Mouse (Mus musculus) naive thymus-derived CD4-positive, alpha-beta T cell, adult 2 months (primary cell): ENCODE measurements at regions not wholly inside any gene's neighbourhood (a gene's known extent, or its start where the extent isn't known, plus 50 kb on each side); places are given as distances from the start of the nearest gene placed in this dataset.
"Not testable (repeated sequence)": the region's sequence is repeated elsewhere in the genome, so short reads cannot be mapped to it uniquely, and the experiment has no call there.

ENCODE experiments used
- DNase-seq: peaks from one replicate; pipeline ENCODE4 v3.0.0-alpha.2; 2011; ENCODE audit warnings: low read depth

DNA sequence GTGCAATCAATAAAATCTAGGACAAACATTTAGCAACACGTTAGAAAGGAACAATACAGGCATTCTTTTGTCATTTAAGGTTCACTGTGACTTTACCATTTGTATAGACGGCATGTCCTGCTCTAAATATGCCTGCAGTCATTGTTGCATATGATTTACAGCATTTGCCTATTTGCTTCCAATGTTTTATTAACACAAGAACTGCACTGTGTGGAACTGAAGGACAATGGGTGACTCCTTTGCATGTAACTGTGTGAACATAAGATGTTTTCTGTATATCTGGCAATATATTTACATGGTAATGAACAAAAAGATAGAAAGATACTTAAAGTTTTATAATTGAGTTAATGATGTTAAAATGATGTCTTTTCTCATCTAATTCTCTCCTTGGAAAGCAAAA lies 57.1 kb downstream of the Pou4f1 start:
- no peak for DNase-seq

DNA sequence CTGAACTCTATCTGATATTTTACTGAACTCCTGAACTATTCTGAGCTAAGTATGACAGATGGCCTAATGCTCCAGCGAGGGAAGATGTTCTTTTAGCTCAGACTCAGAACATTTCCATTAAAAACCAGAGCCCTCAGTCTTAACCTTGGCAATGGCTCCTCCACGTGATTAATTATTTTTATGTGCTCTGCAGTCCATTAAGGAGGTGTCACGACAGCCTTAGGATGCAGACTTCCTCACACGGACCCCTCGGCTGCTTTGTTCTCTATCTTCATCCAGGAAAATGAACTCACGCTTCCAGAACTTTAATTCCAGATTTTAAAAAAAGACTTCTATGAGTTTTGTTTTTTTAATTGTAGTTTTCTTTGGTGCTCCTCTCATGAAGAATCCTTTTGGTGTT lies 57.5 kb downstream of the Pou4f1 start:
- no peak for DNase-seq

DNA sequence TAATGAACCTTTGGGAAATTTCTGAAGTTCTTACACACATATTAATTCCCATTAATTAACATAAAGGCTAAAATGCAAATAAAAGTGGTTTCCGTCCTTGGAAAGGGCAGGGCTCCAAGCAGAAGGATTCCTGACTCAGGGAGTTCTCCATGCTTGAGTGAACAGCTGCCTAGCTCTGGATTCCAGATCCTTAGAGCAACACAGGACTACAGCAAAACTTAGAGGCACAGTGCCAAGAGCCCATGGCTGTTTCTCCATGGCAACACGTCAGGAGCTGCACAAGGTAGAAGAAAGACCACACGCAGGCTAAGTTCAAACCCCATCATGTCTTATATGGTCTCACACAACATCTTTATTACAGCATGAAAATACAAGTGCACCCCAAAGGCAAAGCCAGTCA lies 61.7 kb downstream of the Pou4f1 start:
- DNase-seq = no peak

DNA sequence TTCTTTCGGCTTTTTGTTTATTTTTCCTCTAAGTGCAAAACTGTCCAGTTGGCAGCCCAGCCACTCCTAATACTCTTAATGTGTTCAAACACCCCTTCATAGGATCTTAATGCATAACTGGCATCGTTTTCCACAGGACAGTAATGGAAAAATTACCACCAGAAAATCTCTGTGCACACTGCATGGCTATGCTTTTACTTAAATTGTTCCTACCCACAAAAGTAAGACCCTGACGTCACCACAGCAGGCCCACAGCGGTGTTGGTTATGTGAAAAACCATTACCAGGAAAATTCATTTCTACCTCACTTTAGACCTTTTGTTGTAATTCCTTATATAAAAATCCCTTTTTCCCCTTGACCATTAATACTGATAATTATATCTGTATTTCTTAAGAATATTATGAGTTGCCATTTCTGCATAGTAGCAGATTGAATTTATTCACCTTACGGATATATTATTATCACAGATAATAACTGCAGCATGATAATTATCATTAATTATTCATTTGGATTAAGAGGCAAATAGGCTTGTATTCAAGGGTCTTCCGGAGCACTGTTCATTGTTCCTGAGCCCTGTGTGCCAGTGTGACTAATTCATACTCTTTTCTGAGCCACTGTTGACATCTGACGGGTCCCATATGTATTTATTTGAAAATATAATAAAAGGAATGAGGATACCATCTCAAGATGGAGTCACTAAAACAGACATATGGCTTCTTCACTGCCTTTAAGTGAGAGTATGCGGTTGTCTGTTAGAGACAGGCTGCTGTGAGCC lies 78.3 kb downstream of the Pou4f1 start:
- DNase-seq = no peak

DNA sequence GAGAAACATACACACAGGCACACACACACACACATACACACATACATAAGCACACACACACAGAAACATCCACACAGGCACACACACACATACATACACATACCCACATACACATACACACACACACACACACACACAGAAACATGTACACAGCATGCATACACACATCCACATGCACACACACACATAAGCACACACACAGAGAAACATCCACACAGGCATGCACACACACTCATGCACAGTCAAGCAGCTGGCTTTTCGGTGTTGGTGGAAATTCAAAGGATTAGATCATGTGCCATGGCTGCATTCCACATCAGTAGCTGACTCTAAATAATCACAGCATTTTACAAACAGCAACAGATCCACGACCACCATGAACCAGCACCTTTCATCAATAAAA lies 78.9 kb downstream of the Pou4f1 start:
- no peak for DNase-seq

DNA sequence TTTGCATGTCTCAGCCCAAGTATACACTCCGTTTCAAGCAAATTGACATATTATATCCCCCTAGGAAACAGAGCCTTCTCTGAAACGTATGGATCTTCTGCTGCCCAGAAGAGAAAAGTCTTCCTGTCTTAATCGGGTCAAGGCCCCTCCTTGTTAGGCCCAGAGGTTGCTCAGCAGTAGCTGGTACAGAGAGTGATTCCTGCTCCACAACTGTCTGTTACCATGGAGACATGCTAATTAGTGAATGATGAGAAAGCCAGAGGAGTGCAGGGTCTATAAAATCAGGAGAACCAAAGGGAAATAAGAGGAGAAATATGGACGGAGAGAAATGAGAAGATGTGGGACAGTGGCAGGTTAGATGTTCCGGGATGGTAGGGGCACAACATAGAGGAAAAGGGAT lies 86.8 kb downstream of the Pou4f1 start:
- DNase-seq = no peak

DNA sequence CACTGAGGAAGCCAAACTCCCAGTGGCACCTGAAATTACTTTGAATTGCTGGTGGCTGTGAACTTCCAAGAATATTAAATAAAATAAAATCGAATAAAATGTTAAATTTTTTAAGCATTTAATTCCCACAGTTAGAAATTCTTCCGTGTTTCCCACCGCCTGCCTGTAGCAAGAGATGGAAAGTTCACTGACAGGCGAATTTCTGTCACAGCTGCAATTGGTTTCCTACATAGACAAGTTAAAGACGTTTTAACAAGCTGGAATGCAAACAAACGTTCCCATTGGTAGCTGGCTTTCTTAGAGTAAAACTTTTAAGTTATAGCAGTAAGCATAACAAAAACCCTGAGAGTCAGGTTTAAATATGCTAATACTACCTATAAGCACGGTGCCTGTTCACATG lies 95.0 kb downstream of the Pou4f1 start:
- no peak for DNase-seq

DNA sequence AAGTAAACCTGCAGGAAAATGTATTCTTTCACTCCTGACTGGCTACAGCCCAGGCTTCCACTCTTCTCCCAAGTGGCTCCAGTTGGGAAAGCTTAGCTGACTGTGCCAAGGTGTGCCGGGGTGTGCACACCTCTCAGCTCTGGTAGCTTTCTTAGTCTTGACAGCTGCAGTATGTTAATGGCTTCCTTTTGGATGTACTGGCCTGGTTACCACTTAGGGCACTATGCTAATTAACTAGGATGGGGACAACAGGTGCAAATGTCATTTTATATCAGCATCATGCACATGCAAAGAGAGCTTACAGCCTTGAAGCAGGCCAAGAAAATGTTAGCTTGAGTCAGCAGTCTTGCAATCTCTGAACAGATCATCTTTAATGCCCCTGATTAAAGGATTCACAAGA lies 111.2 kb downstream of the Pou4f1 start:
- DNase-seq = no peak

DNA sequence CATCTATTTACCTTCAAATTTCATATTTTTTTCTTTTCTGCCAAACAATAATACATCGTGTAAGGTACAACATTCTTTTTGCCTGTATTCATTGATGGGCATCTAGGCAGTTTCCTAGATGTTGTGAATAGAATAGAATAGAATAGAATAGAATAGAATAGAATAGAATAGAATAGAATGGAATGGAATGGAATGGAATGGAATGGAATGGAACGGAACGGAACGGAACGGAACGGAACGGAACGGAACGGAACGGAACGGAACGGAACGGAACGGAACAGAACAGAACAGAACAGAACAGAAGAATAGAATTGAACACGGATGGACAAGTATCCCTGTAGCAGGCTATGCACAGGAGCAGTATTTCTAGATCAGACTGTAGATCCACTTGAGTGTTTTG lies 131.0 kb downstream of the Pou4f1 start:
- not testable (repeated sequence) for DNase-seq

DNA sequence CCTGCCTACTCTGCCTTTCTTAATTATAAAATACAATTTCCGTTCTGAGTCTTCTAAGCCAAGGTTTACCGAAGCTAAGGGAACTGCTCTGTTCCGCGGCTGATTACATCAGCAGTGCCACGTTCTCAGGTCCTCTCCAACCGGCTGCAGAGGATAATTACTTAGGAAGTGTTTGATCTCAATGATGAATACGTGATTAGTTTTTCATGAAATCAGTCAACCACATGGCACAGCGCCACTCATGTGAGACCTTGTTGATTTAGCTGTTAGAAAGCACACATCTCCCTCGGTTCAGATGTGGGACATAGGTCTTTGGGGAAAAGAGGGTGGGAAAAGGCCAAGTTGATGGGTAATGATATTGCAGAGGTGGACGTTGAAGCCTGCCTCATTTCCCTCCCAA lies 141.7 kb downstream of the Pou4f1 start:
- DNase-seq = no peak

DNA sequence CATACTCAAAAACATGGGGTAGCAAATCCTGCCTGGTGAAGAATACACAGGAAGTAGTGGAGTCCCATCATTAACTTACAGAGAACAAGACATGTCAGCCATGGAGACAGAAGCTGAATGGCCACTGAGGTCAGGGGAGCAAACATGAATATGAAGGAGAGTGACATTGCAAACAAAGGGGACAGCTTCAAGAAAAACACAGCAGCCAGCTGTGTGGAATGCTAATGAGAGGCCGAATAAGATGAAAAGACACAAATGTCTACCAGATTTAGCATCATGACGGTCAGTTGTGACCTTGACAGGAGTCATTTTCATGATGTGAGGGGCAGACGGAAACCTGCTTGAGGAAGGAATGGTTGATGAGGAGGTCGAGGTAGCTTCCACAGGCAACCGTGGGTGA lies 167.7 kb downstream of the Pou4f1 start:
- DNase-seq = no peak

DNA sequence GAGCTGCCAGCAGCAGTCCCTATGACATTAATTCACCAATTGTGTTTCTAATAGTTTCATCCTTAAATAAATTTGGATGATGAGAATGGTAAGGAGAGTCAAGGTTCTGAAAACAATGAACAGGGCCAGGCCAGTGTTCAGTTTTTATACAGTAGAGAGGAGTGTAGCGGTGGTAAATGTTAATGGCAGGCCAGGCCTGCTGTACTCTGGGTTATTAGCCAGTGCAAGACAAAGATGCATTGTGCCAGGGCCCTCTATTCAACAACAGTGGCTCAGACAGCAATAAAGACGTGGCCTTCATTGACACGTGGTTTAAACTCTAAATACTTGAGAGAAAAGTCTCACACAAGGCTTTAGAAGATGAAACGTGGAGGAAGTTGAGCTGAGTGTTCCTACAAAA lies 169.5 kb downstream of the Pou4f1 start:
- DNase-seq = no peak

DNA sequence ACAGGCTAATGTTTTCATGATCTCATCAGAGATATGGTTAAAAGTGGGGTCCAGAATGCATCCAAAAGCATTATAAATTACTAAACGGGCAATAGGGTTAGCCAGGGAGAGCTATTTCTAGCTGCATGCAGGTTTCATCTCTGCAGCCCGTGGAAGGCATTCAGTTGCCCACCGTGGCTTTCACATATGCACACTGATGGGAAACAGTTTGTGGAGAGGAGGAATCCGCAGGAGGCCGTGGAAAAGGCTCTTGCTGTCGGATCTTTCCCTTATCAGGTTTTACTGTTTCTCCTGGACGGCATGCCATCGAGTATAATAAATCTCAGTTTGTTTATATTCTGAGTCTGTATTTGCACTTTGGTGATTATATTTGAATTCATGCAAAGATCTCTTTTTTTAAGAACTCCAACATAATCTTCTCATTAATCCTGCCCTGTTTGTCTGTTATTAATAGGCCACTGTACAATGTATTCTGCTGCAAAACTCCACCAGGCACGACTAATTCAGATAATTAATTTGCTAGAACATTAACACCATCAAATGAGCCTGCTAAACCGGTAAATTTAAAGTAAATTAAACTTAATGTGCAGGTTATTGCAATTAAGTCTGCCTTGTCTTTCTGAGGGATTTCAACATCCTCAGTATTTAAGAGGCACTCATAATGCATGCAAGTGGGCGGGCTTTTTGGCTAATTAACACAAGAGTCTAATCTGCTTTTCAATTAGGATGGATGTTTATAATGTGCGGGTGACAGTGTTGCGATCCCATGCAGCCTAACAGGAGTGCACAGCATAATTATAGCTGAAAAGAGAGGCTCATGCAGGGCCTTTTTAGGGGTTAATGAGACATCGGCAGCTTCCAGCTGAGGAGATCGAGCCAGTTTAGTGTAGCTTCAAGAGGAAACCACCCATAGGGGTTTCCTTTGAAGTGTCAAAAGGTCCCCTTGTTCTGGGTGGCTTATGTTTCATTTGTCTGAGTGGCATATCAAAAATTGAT lies 170.2 kb downstream of the Pou4f1 start:
- DNase-seq = no peak

DNA sequence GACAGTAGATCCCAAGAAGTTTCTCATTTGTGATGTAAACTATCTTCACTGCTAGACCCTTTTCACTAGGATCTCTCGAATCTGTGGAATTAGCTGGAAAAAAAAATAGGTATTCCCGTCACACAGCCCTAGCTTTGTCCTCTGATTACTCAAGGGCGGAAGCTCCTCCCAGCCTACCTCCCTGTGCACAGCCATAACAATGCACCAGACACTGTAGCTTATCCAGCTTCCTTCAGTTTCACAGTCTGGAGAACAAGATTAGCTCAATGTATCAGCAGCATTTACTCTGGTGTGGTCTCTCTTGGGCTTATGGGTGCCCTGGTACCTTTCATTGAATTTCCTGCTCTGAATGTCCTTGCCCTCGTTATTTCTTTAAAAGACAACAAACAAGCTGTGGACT lies 174.0 kb downstream of the Pou4f1 start:
- DNase-seq = no peak

DNA sequence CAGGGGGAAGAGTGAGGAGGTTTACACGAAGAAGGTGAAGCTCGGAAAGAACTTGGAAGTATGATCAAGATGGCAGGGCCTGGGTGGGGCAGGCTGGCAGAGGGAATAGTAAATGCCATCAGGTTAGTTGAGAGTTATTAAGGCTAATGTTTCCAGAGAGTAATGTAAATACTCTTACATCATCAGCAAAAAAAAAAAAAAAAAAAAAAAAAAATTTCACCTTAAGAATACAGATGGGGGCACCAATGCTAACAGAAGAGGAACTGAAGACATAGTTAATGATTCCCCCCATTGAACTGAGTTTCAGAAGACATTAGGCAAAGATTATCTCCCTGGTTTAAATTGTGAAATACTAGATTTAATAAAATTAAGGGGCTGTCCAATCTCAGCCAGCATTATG lies 174.7 kb downstream of the Pou4f1 start:
- DNase-seq = no peak

DNA sequence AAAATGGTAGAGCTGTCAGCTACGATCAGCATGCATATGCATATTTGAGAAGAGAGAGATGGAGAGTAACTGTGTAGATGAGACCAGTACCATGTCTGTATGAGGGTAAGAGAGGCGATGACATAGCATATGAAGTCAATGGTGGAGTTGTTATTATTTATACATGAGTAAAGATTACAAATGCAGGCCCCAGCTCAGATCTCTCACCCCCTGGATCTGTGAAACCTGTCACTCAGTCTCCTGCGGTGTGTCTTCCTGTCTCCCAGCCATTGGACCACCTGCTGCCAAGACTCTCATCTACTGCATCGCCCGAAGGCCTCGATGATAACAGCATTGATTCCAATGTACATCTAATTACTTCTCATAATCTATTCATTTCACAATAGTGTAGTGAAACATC lies 187.4 kb downstream of the Pou4f1 start:
- DNase-seq = no peak

DNA sequence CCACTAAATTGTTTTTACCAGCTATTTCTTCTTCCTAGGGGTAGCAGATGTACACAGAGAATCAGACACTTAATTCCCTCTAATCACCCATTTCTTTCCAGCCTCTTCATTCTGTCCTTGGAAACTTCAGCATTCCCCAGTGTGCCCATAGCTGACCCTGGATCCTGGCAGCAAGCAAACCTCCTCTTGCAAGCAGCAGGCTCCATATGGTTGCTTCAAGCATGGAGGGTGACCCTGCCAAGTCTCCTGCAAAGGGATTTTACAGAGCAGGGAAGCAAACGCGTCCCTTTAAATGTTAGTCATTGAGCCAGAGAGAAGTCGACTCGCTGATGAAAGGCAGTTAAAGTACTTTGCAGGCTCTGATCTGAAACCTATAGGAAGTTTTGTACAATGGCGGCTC lies 187.9 kb downstream of the Pou4f1 start:
- DNase-seq = no peak

DNA sequence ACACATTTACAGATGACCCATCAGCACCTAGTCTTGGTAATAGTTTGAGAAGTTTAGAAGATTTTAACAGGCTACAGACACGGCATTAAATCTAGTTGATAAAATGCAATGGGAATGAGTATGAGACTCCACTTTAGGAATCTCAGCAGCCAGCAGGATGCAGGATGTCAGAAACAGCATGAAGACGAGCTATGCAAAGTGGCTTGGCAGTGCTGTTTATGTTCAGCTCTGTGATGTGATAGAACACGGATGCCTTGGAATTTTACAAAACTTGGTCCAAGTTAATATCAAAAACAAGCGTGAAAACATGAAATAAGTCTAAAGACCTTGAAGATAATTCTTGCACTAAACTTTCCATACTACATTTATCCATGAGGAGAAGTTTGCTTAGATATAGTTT lies 193.0 kb downstream of the Pou4f1 start:
- DNase-seq = no peak

DNA sequence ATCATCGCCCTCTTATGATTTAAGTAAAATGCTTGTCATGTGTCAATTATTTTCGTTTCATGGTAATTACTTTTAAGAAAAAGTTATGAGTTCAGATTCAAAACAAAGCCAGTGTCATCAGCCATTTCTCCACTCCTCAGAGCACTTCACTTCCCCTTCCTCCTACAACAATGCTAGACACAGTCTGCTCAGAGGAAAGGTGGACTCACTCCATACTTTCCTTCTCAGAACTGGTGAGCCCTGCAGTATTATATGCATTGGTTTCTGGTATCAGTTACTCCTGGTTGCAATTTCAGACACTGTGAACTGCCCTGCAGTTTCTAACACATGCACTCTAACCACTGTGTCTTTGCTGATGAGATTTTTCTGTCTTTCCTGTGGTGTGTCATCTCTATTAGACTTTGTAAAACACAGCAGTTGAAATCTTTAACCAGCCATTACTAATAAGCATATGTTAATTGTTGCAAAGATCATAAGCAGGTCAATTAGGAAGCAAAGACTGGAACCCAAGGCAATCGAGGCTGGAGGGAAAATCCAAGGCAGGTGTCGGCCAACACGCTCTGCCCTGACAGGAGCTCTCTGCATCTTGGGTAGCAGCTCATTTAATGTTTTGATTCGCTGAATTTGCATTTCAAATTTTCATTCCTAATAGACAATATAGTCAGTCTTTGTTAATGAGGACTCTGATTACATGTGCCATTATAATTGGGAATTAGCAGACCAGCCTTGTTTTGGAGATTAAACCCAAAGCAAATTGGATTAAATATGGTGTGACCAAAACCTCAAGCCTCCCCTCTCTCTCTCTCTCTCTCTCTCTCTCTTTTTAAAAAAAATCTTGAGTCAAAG lies 202.7 kb downstream of the Pou4f1 start:
- DNase-seq = no peak

DNA sequence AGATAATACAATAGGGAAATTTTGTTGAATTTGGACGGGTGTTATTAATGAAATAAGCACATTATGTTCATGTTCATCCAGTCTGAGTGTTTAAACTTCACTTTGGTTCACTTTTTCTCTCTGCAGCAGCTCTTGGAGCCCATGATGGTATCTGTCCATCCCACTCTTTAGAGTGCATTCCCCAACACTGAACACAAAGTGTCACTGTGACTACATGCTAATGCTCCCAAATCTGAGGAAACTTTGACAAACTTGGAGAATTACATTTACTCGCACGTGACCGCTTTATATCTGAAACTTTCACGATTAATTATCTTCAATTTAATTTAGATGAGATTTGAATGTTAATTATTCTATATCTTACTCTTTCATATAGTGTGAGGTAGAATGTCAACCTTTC lies 250.8 kb downstream of the Pou4f1 start:
- no peak for DNase-seq

DNA sequence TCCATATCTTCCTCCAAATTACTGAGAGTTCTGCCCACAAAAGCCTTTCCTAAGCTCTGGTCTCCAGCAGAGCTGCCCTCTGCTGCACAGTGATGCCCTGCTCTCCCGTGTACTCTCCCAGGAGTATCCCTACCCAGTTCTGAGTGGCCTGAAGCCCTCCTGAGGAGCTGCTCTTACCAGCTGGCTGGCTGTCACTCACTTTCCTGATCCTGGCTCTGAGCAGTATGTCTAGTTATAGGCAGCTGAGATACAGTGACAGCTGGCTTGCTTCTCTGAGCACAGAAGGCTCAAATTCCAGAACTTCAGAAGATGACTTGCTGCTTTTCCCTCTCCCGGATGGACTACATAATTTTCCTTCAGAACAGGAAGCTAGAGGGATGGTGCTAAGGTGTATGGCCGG lies 257.1 kb downstream of the Pou4f1 start:
- DNase-seq = no peak

DNA sequence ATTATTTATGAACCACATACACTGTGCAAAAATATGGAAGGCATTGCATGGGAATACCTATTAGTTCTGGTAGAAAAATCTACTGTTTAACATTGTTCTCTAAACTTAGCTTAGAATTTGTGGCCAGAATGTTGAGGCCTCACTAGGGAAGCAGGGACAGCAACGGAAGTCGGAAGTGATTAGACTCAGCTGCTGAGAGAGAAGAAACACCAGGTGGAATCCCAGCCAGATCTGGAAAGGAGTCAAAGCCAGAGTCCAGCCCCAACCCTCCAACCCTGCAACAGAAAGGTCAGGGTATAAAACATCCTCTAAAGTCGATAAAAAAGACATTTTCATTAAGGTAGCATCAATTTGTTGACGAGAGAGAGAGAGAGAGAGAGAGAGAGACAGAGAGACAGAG lies 258.9 kb downstream of the Pou4f1 start:
- no peak for DNase-seq
